Mouse (Mus musculus) heart, adult 2 months (tissue): ENCODE data around the gene Sympk. TPM values are rescaled to one million over a fixed set of nuclear protein-coding genes. Genes with fewer than 3 reads are reported as not detected.
A peak's percentile ranks its signal among the peaks of the same experiment; 100 is the strongest.

Source experiments
- DNase-seq, 2 experiments: peaks; one replicate each; pipeline ENCODE4 v3.0.0; 2021
- H3K27ac ChIP-seq: fragments of 200-600 bp; 2 replicates; pipeline ENCODE4 v1.8.1; 2022
- H3K27me3 ChIP-seq: fragments of 200-500 bp; 2 replicates; pipeline ENCODE4 v1.6.1; 2012; ENCODE audit warnings: mild to moderate bottlenecking, low read length, inconsistent platforms, mixed read lengths; ENCODE audit not compliant: control insufficient read depth, insufficient read depth
- H3K36me3 ChIP-seq: fragments of 200-500 bp; 2 replicates; pipeline ENCODE4 v1.6.1; 2012; ENCODE audit warnings: low read length, inconsistent platforms; ENCODE audit not compliant: control insufficient read depth, insufficient read depth
- H3K4me1 ChIP-seq: fragments of 200-500 bp; 2 replicates; pipeline ENCODE4 v1.6.1; 2011; ENCODE audit warnings: low read length; ENCODE audit not compliant: control insufficient read depth, insufficient read depth
- H3K4me3 ChIP-seq: fragments of 200-600 bp; 2 replicates; pipeline ENCODE4 v1.8.1; 2022
- H3K79me2 ChIP-seq: fragments of 200-500 bp; replicated peaks from 2 replicates; pipeline ENCODE4 v1.6.1; 2012; ENCODE audit warnings: mild to moderate bottlenecking, inconsistent platforms, low read length, moderate library complexity, mixed read lengths; ENCODE audit not compliant: control insufficient read depth, insufficient read depth
- H3K9ac ChIP-seq: fragments of 200-500 bp; 2 replicates; pipeline ENCODE4 v1.6.1; 2012; ENCODE audit warnings: low read depth, mild to moderate bottlenecking, control low read depth, inconsistent platforms, low read length, mixed read lengths
- CTCF ChIP-seq: fragments of 200-600 bp; IDR thresholded peaks from 2 replicates; pipeline ENCODE4 v1.8.1; 2022; ENCODE audit warnings: antibody characterized with exemption, mild to moderate bottlenecking, moderate library complexity
- EP300 ChIP-seq: fragments of 200-500 bp; IDR thresholded peaks from 2 replicates; pipeline ENCODE4 v1.6.1; 2011; ENCODE audit warnings: low read depth, low read length, control low read depth; ENCODE audit not compliant: insufficient read depth
- POLR2A ChIP-seq: fragments of 200-500 bp; IDR thresholded peaks from 2 replicates; pipeline ENCODE4 v1.6.1; 2011; ENCODE audit warnings: mild to moderate bottlenecking, low read depth, low read length, control low read depth; ENCODE audit not compliant: insufficient read depth
- WGBS: fragments of 180-500 bp; shearing (Covaris S2); methylation state at CpG from one replicate; pipeline ENCODE4 v1.1.7; 2018; 5-methylcytosine and 5-hydroxymethylcytosine counted together
- intact Hi-C: fragments of 180-260 bp; cut with DNase I; formaldehyde crosslinking; loops from one replicate; pipeline ENCODE4 v1.15.1; 2025
- polyA plus RNA-seq: library from polyadenylated mRNA; depleted of rRNA; stranded (reverse); fragments of >200 nt; gene quantifications from 2 replicates; pipeline ENCODE4 v1.2.3, GENCODE M21; 2012
- total RNA-seq, 2 experiments: library from RNA; stranded (reverse); gene quantifications; 2 replicates each; pipeline ENCODE4 v1.2.3; 2021

The Sympk gene
- total and polyA plus RNA-seq, 3 experiments = 61.3 to 99.4 (median 93.2) TPM

GRCm38 (mm10) chr7:19076586-19076991 is 52.4 kb downstream of the Sympk start:
- intact Hi-C loops = no loop called here
- Histone ChIP-seq H3K36me3 (no peaks in the 10 kb centered on the region), H3K9ac (peak overlapping the region; percentile 88), H3K4me3 (peak overlapping the region; percentile 75), H3K4me1 (peaks cover 9% of the 10 kb centered on the region), H3K27me3 (no peaks in the 10 kb centered on the region), H3K27ac (peak overlapping the region; percentile 74), H3K79me2 (no peaks in the 10 kb centered on the region)
- DNase-seq = peak; percentile 53 to 61
- TF ChIP-seq CTCF (no peak), POLR2A (no peak), EP300 (no peak)
- under 1% methylated on average over 21 of the region's 22 CpGs for WGBS

GRCm38 (mm10) chr7:19077761-19078160 is 53.6 kb downstream of the Sympk start:
- H3K4me1 ChIP-seq = peaks cover 13% of the 10 kb centered on the region
- 34% methylated on average over 14 of the region's 14 CpGs for WGBS
- TF ChIP-seq EP300 (no peak), CTCF (no peak), POLR2A (no peak)
- H3K27me3 ChIP-seq = no peaks in the 10 kb centered on the region
- no peak overlapping the region for H3K4me3 ChIP-seq
- no peak overlapping the region for H3K9ac ChIP-seq
- intact Hi-C loops = no loop called here
- H3K79me2 ChIP-seq = no peaks in the 10 kb centered on the region
- peak; percentile 56 to 71 for DNase-seq
- no peak overlapping the region for H3K27ac ChIP-seq
- peaks cover 3% of the 10 kb centered on the region for H3K36me3 ChIP-seq

GRCm38 (mm10) chr7:19078732-19079131 is 54.6 kb downstream of the Sympk start:
- Histone ChIP-seq H3K27me3 (no peaks in the 10 kb centered on the region), H3K9ac (no peak overlapping the region), H3K4me1 (peaks cover 13% of the 10 kb centered on the region), H3K36me3 (peaks cover 3% of the 10 kb centered on the region), H3K27ac (no peak overlapping the region), H3K4me3 (no peak overlapping the region), H3K79me2 (no peaks in the 10 kb centered on the region)
- 63% methylated on average over 3 of the region's 3 CpGs for WGBS
- no peak for DNase-seq
- TF ChIP-seq CTCF (no peak), EP300 (no peak), POLR2A (no peak)
- intact Hi-C loops = no loop called here

GRCm38 (mm10) chr7:19080451-19080950 is 56.3 kb downstream of the Sympk start:
- intact Hi-C loops = no loop called here
- Histone ChIP-seq H3K4me1 (peaks cover 8% of the 10 kb centered on the region), H3K79me2 (no peaks in the 10 kb centered on the region), H3K36me3 (peaks cover 3% of the 10 kb centered on the region), H3K27me3 (no peaks in the 10 kb centered on the region), H3K4me3 (no peak overlapping the region), H3K9ac (no peak overlapping the region), H3K27ac (no peak overlapping the region)
- 84% methylated on average over 19 of the region's 19 CpGs for WGBS
- no peak for TF ChIP-seq EP300
- TF ChIP-seq POLR2A = no peak
- no peak for TF ChIP-seq CTCF
- DNase-seq = no peak

- peak overlapping the region; percentile 97 for H3K27ac ChIP-seq
- DNase-seq = peak; percentile 37 to 43
- H3K36me3 ChIP-seq = peaks cover 3% of the 10 kb centered on the region
- 66% methylated on average over 4 of the region's 4 CpGs for WGBS
- H3K79me2 ChIP-seq = no peaks in the 10 kb centered on the region
- peaks cover 7% of the 10 kb centered on the region for H3K4me1 ChIP-seq
- H3K4me3 ChIP-seq = no peak overlapping the region
- peak overlapping the region; percentile 3; the same call in 1 of the 2 replicates for H3K9ac ChIP-seq
- TF ChIP-seq EP300 (no peak), CTCF (no peak), POLR2A (no peak)
- intact Hi-C loops = no loop called here
- H3K27me3 ChIP-seq = no peaks in the 10 kb centered on the region
Measured at GRCm38 (mm10) chr7:19082171-19082570, 58.0 kb downstream of the Sympk start.

GRCm38 (mm10) chr7:19083096-19083495 is 58.9 kb downstream of the Sympk start:
- H3K9ac ChIP-seq = no peak overlapping the region
- intact Hi-C loops = no loop called here
- 33% methylated on average over 6 of the region's 6 CpGs for WGBS
- TF ChIP-seq POLR2A (no peak), EP300 (peak; percentile 84)
- no peaks in the 10 kb centered on the region for H3K27me3 ChIP-seq
- H3K4me3 ChIP-seq = no peak overlapping the region
- peaks cover 3% of the 10 kb centered on the region for H3K36me3 ChIP-seq
- H3K4me1 ChIP-seq = peaks cover 5% of the 10 kb centered on the region
- peak overlapping the region; percentile 97 for H3K27ac ChIP-seq
- no peaks in the 10 kb centered on the region for H3K79me2 ChIP-seq
- DNase-seq = peak; percentile 80 to 88
